Mouse (Mus musculus): ENCODE data around the gene Rrnad1. TPM values are rescaled to one million over a fixed set of nuclear protein-coding genes. Genes with fewer than 3 reads are reported as not detected.

The Rrnad1 gene
- polyA plus RNA-seq, 1 experiment from 2014 or later = 17.9 TPM

Other genes starting within 250 kb of the Rrnad1 start
- 0.39 and 0.73 TPM in 2 replicates for gene Lrrc71, start 182.1 kb downstream of the Rrnad1 start, polyA plus RNA-seq (2014; fragmentation: Nextera tagmentation; extraction: Ambion mirVana)
- gene Ntrk1, start 135.6 kb downstream of the Rrnad1 start, polyA plus RNA-seq (2014; fragmentation: Nextera tagmentation; extraction: Ambion mirVana) = 1.0 and 1.3 TPM in 2 replicates
- 0.32 and 0.72 TPM in 2 replicates for gene Insrr, start 133.8 kb downstream of the Rrnad1 start, polyA plus RNA-seq (2014; fragmentation: Nextera tagmentation; extraction: Ambion mirVana)
- gene Pear1, start 106.4 kb downstream of the Rrnad1 start, polyA plus RNA-seq (2014; fragmentation: Nextera tagmentation; extraction: Ambion mirVana) = 28.4 and 31.7 TPM in 2 replicates
- 0.16 and 0.28 TPM in 2 replicates for gene Sh2d2a, start 84.0 kb downstream of the Rrnad1 start, polyA plus RNA-seq (2014; fragmentation: Nextera tagmentation; extraction: Ambion mirVana)
- gene Prcc, start 45.1 kb downstream of the Rrnad1 start, polyA plus RNA-seq (2014; fragmentation: Nextera tagmentation; extraction: Ambion mirVana) = 14.3 and 14.7 TPM in 2 replicates
- 167 and 246 TPM in 2 replicates for gene Hdgf, start 24.4 kb downstream of the Rrnad1 start, polyA plus RNA-seq (2014; fragmentation: Nextera tagmentation; extraction: Ambion mirVana)
- 73.3 and 74.2 TPM in 2 replicates for gene Mrpl24, start 11.2 kb downstream of the Rrnad1 start, polyA plus RNA-seq (2014; fragmentation: Nextera tagmentation; extraction: Ambion mirVana)
- 32.8 and 35.9 TPM in 2 replicates for gene Isg20l2, start 403 bp downstream of the Rrnad1 start, polyA plus RNA-seq (2014; fragmentation: Nextera tagmentation; extraction: Ambion mirVana)
- 9.7 and 14.4 TPM in 2 replicates for gene Crabp2, start 17.9 kb upstream of the Rrnad1 start, polyA plus RNA-seq (2014; fragmentation: Nextera tagmentation; extraction: Ambion mirVana)
- 11.9 and 13.4 TPM in 2 replicates for gene Nes, start 40.4 kb upstream of the Rrnad1 start, polyA plus RNA-seq (2014; fragmentation: Nextera tagmentation; extraction: Ambion mirVana)
- gene Bcan, start 69.5 kb upstream of the Rrnad1 start, polyA plus RNA-seq (2014; fragmentation: Nextera tagmentation; extraction: Ambion mirVana) = 0.26 and 0.73 TPM in 2 replicates
- gene Hapln2, start 96.9 kb upstream of the Rrnad1 start, polyA plus RNA-seq (2014; fragmentation: Nextera tagmentation; extraction: Ambion mirVana) = 0.13 TPM in 1 of 2 replicates, not detected in the other
- gene Gpatch4, start 112.4 kb upstream of the Rrnad1 start, polyA plus RNA-seq (2014; fragmentation: Nextera tagmentation; extraction: Ambion mirVana) = 41.1 and 45.5 TPM in 2 replicates
- gene Naxe, start 127.8 kb upstream of the Rrnad1 start, polyA plus RNA-seq (2014; fragmentation: Nextera tagmentation; extraction: Ambion mirVana) = 169 and 170 TPM in 2 replicates
- not detected in 2 replicates for gene Ttc24, start 147.6 kb upstream of the Rrnad1 start, polyA plus RNA-seq (2014; fragmentation: Nextera tagmentation; extraction: Ambion mirVana)
- 23.8 and 24.0 TPM in 2 replicates for gene Iqgap3, start 151.3 kb upstream of the Rrnad1 start, polyA plus RNA-seq (2014; fragmentation: Nextera tagmentation; extraction: Ambion mirVana)
- gene Mef2d, start 211.7 kb upstream of the Rrnad1 start, polyA plus RNA-seq (2014; fragmentation: Nextera tagmentation; extraction: Ambion mirVana) = 23.4 and 23.8 TPM in 2 replicates